Mouse (Mus musculus) ES-Bruce4 (cell line): ENCODE data around the gene Rnd2. TPM values are rescaled to one million over a fixed set of nuclear protein-coding genes. Genes with fewer than 3 reads are reported as not detected.
A peak's percentile ranks its signal among the peaks of the same experiment; 100 is the strongest.
"Not testable (repeated sequence)": the region's sequence is repeated elsewhere in the genome, so short reads cannot be mapped to it uniquely, and the experiment has no call there.

Experiments used
- H3K27ac ChIP-seq: 2 replicates; pipeline ENCODE4 v1.5.1; 2012; ENCODE audit warnings: low read length, inconsistent platforms; ENCODE audit not compliant: insufficient read depth
- H3K27me3 ChIP-seq: 2 replicates; pipeline ENCODE4 v1.6.1; 2012; ENCODE audit warnings: mild to moderate bottlenecking, low read length, inconsistent platforms; ENCODE audit not compliant: control insufficient read depth, poor library complexity, insufficient read depth, severe bottlenecking
- H3K36me3 ChIP-seq: 2 replicates; pipeline ENCODE4 v1.6.1; 2012; ENCODE audit warnings: inconsistent platforms, mild to moderate bottlenecking, low read length, moderate library complexity; ENCODE audit not compliant: control insufficient read depth, poor library complexity, insufficient read depth, severe bottlenecking
- H3K4me1 ChIP-seq: one replicate; pipeline ENCODE4 v1.8.1; 2011; ENCODE audit warnings: low read length; ENCODE audit not compliant: control insufficient read depth, insufficient read depth
- H3K4me3 ChIP-seq: 2 replicates; pipeline ENCODE4 v1.5.1; 2011; ENCODE audit warnings: low read depth, mild to moderate bottlenecking, low read length
- H3K9ac ChIP-seq: 2 replicates; pipeline ENCODE4 v1.6.1; 2012; ENCODE audit warnings: low read depth, mild to moderate bottlenecking, inconsistent platforms; ENCODE audit not compliant: poor library complexity, severe bottlenecking
- H3K9me3 ChIP-seq: replicated peaks from 2 replicates; pipeline ENCODE4 v1.6.1; 2012; ENCODE audit warnings: mild to moderate bottlenecking, low read length, inconsistent platforms; ENCODE audit not compliant: control insufficient read depth, poor library complexity, insufficient read depth, severe bottlenecking
- CTCF ChIP-seq: IDR thresholded peaks from one replicate; pipeline ENCODE4 v1.8.1; 2011; ENCODE audit warnings: low read depth, low read length
- EP300 ChIP-seq: IDR thresholded peaks from 2 replicates; pipeline ENCODE4 v1.6.1; 2011; ENCODE audit warnings: low read depth, low read length; ENCODE audit not compliant: insufficient read depth
- POLR2A ChIP-seq: IDR thresholded peaks from one replicate; pipeline ENCODE4 v1.8.1; 2011; ENCODE audit warnings: low read length; ENCODE audit not compliant: insufficient read depth
- polyA plus RNA-seq: library from polyadenylated mRNA; stranded (reverse); fragments of >200 nt; gene quantifications from 2 replicates; pipeline ENCODE4 v1.2.4, GENCODE M21; 2011; ENCODE audit warnings: low read depth; ENCODE audit not compliant: missing spikeins, insufficient read depth, insufficient read length

Rnd2 gene
- polyA plus RNA-seq, 1 experiment = 11.2 TPM

DNA sequence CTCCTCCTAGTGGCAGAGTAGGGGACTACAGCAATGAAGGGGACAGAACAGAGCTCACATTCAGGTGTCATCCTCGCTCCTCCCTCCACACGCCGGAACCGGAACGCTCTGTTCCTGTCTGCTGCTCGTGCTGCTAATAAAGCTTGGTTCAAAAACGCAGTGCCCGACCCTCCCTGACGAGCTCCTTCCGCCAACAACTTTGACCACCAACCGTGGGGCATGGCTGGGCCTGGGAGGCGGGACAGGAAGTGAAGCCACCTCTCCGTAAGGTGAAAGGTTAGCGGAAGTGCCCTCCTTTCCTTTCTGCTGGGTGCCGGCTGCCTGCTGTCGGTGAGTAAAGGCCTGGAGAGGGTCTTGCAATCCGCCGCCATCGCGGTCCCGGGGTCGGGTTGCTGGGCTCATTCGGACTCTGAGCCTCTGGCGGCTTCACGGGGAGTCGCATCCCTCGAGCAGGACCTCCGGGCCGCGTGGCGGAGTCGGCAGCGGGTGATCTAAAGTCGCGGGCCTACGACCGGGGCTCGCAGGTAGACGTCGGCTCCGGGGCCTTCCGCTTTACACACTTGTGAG, 22.6 kb upstream of the Rnd2 start, which contains the start of gene Rpl27:
Gene Rpl27, plus strand, starts transcription at position 172 of the 567 bp plus-strand sequence.
- Histone ChIP-seq H3K27ac (peak within 1 kb of the TSS; percentile 36), H3K4me1 (no peaks in the 10 kb centered on the region), H3K9ac (peak within 1 kb of the TSS; percentile 92), H3K27me3 (no peaks in the 10 kb centered on the region), H3K36me3 (peaks cover 29% of the 10 kb centered on the region), H3K4me3 (peak within 1 kb of the TSS; percentile 99), H3K9me3 (no peaks in the 10 kb centered on the region)
- TF ChIP-seq POLR2A (peak; percentile 42), CTCF (peak; percentile 63), EP300 (peak; percentile 60; the same call in 1 of the 2 replicates)

DNA sequence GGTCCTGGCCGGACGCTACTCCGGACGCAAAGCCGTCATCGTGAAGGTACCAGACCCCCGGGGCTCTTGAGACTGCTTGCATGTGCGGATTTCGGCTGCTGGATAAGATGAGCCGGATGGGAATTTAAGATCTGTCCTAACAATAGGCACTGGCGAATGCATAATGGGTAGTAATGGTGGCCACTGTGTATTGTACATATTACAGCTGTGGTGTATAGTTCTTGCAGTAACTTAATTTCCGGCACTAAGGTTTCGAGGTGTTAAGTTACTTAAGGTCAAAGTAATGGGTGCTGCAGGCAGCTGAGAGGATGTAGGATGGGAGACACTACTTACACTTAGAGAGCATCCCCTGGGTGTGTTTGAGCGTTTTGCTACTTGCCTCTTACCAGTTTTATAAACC, 22.0 kb upstream of the Rnd2 start:
- no peaks in the 10 kb centered on the region for H3K9me3 ChIP-seq
- H3K27me3 ChIP-seq = no peaks in the 10 kb centered on the region
- H3K4me3 ChIP-seq = peak overlapping the region; percentile 99
- peak overlapping the region; percentile 92 for H3K9ac ChIP-seq
- H3K4me1 ChIP-seq = no peaks in the 10 kb centered on the region
- peak overlapping the region; percentile 36 for H3K27ac ChIP-seq
- peaks cover 29% of the 10 kb centered on the region for H3K36me3 ChIP-seq
- no peak for TF ChIP-seq POLR2A
- TF ChIP-seq EP300 = no peak
- no peak for TF ChIP-seq CTCF

DNA sequence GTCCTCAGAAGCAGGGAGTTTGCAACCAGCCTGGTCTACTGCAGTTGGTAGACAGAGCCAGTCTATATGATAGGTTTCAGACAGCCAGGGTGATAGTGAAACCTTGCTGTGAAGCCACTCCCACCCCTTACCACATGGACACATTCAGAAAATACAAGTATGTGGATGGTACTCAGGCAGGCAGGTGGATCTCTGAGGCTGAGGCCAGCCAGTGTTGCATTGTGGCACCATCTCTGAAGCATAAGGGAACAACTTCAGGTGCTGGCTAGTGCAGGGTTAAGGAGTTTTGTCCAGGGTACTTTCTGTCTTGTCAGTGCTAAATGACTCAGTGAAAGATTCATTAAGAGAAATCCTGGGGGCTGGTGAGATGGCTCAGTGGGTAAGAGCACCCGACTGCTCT, 18.5 kb upstream of the Rnd2 start:
- H3K27ac ChIP-seq = peak overlapping the region; percentile 84
- no peaks in the 10 kb centered on the region for H3K27me3 ChIP-seq
- no peaks in the 10 kb centered on the region for H3K9me3 ChIP-seq
- H3K4me3 ChIP-seq = no peak overlapping the region
- peaks cover 3% of the 10 kb centered on the region for H3K4me1 ChIP-seq
- TF ChIP-seq CTCF = no peak
- TF ChIP-seq EP300 = no peak
- TF ChIP-seq POLR2A = no peak
- H3K36me3 ChIP-seq = peaks cover 29% of the 10 kb centered on the region
- H3K9ac ChIP-seq = no peak overlapping the region

DNA sequence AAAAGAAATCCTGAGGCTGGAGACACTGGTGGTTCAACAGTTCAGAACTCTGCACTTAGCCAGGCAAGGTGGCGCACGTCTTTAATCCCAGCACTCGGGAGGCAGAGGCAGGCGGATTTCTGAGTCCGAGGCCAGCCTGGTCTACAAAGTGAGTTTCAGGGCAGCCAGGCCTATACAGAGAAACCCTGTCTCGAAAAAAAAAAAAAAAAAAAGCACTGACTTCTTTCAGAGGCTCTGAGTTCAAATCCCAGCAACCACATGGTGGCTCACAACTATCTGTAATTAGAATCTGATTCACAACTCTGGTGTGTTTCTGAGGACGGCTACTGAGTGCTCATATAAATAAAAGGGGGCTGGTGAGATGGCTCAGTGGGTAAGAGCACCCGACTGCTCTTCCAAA, 17.9 kb upstream of the Rnd2 start:
- H3K36me3 ChIP-seq = peaks cover 29% of the 10 kb centered on the region

DNA sequence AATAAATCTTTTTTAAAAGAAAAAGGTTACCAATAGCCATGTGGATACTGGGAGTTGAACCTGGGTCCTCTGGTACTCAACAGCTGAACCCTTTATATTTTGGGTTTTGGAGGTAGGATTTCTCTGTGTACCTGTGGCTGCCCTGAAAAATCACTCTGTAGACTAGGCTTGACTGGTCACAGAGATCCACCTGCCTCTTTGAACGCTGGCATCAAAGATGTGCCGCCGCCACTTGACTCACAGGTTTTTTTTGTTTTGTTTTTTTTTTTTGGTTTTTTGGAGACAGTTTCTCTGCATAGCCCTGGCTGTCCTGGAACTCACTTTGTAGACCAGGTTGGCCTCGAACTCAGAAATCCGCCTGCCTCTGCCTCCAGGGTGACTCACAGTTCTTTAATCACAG, 17.0 kb upstream of the Rnd2 start:
- peaks cover 5% of the 10 kb centered on the region for H3K4me1 ChIP-seq
- no peak for TF ChIP-seq EP300
- no peak for TF ChIP-seq POLR2A
- no peak for TF ChIP-seq CTCF
- peaks cover 27% of the 10 kb centered on the region for H3K36me3 ChIP-seq
- H3K9me3 ChIP-seq = no peaks in the 10 kb centered on the region
- no peak overlapping the region for H3K27ac ChIP-seq
- no peaks in the 10 kb centered on the region for H3K27me3 ChIP-seq
- H3K9ac ChIP-seq = peak overlapping the region; percentile 20; the same call in 1 of the 2 replicates
- no peak overlapping the region for H3K4me3 ChIP-seq

More for the DNA sequence above, 17.9 kb upstream of the Rnd2 start:
- H3K9me3 ChIP-seq, H3K9ac ChIP-seq, H3K27ac ChIP-seq, H3K27me3 ChIP-seq, H3K4me1 ChIP-seq, H3K4me3 ChIP-seq: not testable (repeated sequence)

GRCm38 (mm10) chr11:101448274-101448746, 16.5 kb upstream of the Rnd2 start, which contains the start of gene Ifi35:
Gene Ifi35, plus strand, starts transcription at chr11:101448407.
- Histone ChIP-seq H3K27me3 (no peaks in the 10 kb centered on the region), H3K36me3 (peaks cover 22% of the 10 kb centered on the region), H3K9me3 (no peaks in the 10 kb centered on the region), H3K4me1 (peaks cover 5% of the 10 kb centered on the region), H3K27ac (peak within 1 kb of the TSS; percentile 7; the same call in 1 of the 2 replicates), H3K9ac (peak within 1 kb of the TSS; percentile 20), H3K4me3 (peak within 1 kb of the TSS; percentile 7; the same call in 1 of the 2 replicates)
- TF ChIP-seq POLR2A = no peak
- TF ChIP-seq CTCF = no peak
- no peak for TF ChIP-seq EP300
